Mouse (Mus musculus): Measurements from ENCODE around the gene Ywhae.

DNA sequence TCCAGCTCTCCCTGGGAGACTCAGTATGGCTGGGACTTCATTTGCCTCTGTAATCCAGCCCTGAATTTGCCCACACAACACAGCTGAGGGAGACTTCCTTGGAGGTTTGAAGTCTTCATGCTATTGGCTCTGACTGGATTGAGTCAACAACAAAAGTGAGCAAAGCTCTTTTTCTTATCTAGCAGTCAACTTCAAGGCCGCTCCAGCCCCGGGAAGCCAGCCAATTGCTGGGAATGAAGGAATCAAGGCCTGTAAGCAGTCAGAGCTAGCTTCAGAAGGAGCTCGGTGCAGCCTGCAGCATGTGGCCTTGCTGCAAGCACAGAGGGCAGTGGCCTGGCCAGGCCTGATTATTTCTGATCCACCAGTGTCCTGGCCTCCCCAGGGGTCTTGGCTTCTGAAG, 79.2 kb downstream of the Ywhae start:
- TF ChIP-seq CTCF (IDR thresholded peaks at IDR 0.05; ENCODE audit: control insufficient read depth, insufficient read depth, low read length): no peak
- no peak for TF ChIP-seq POLR2A (IDR thresholded peaks at IDR 0.05; ENCODE audit: borderline replicate concordance, control insufficient read depth, low read depth, low read length)
